Mouse (Mus musculus): ENCODE results near the gene Crybg2.
A peak's percentile ranks its signal among the peaks of the same experiment; 100 is the strongest.

DNA sequence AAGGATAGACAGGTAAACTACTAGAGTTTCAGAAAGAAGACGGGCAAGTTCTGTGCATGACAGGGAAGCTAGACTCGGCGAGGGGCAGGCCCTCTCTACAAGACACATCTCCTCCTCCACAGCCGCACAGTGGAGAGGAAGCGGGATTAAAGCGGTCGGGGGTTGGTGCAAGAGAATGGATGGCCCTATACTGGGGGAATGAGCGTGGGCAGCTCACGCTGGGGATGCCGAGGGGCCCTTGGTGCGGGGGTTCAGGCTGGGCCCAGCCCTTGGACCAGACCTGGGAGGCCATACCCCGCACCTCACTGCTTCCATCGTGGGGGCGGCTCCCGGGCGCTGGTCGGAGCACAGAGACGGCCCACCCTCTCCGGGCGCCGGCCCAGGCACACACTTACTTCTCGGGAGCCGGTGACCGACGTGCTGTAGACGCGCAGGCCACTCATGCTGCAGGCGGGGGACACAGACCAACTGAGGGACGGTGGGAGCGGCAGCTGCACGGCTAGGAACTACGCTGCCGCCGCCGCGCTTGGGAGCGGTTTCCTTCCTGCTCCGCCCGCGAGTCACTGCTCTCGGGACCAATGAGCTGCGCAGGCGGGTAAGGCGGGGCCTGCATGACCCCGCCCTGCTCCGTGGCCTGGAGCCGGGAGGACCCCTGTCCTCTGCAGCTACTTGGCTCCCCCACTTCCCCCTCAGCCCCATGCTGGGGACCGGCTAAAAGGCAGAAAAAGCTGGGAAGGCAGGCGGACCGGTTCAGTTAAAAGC is 67.8 kb downstream of the Crybg2 start, which contains the start of gene Sh3bgrl3:
- TF ChIP-seq CTCF (IDR thresholded peaks at IDR 0.05; ENCODE audit: extremely low read depth, insufficient read depth, low read length) (no peak), POLR2A (IDR thresholded peaks at IDR 0.05; ENCODE audit: extremely low read depth, insufficient read depth, low read length) (peak; percentile 93)

Data from cortical plate, adult 2 months (tissue).